Mouse (Mus musculus): ENCODE measurements at regions not wholly inside any gene's neighbourhood (a gene's known extent, or its start where the extent isn't known, plus 50 kb on each side); places are given as distances from the start of the nearest gene placed in this dataset.

- WGBS: 40% methylated on average over 8 of the region's 8 CpGs
- Histone ChIP-seq H3K36me3 (no peaks in the 10 kb centered on the region), H3K9ac (no peak overlapping the region), H3K27me3 (no peaks in the 10 kb centered on the region), H3K4me2 (replicated peaks) (no peak overlapping the region), H3K27ac (replicated peaks) (no peak overlapping the region), H3K9me3 (replicated peaks) (no peaks in the 10 kb centered on the region), H3K4me3 (replicated peaks) (no peak overlapping the region), H3K4me1 (no peaks in the 10 kb centered on the region)
- no peak for ATAC-seq (ENCODE audit: insufficient number of reproducible peaks, low FRiP score, low TSS enrichment, low read depth)
These were observed 415.0 kb downstream of the Lmo4 start for GRCm38 (mm10) chr3:143789932-143790570.

- H3K4me1 ChIP-seq: no peaks in the 10 kb centered on the region
- H3K9me3 ChIP-seq (replicated peaks): no peaks in the 10 kb centered on the region
- H3K9ac ChIP-seq: no peak overlapping the region
- H3K36me3 ChIP-seq: no peaks in the 10 kb centered on the region
- no peak overlapping the region for H3K4me2 ChIP-seq (replicated peaks)
- 91% methylated on average over 8 of the region's 8 CpGs for WGBS
- no peak for ATAC-seq (ENCODE audit: insufficient number of reproducible peaks, low FRiP score, low TSS enrichment, low read depth)
- no peaks in the 10 kb centered on the region for H3K27me3 ChIP-seq
- no peak overlapping the region for H3K4me3 ChIP-seq (replicated peaks)
- no peak overlapping the region for H3K27ac ChIP-seq (replicated peaks)
These were observed 418.1 kb downstream of the Lmo4 start for GRCm38 (mm10) chr3:143786889-143787288.

GRCm38 (mm10) chr3:143784353-143784791, 420.6 kb downstream of the Lmo4 start:
- 60% methylated on average over 3 of the region's 3 CpGs for WGBS
- no peak overlapping the region for H3K4me2 ChIP-seq (replicated peaks)
- H3K27ac ChIP-seq (replicated peaks): no peak overlapping the region
- H3K27me3 ChIP-seq: no peaks in the 10 kb centered on the region
- no peaks in the 10 kb centered on the region for H3K36me3 ChIP-seq
- no peak for ATAC-seq (ENCODE audit: insufficient number of reproducible peaks, low FRiP score, low TSS enrichment, low read depth)
- no peak overlapping the region for H3K4me3 ChIP-seq (replicated peaks)
- no peaks in the 10 kb centered on the region for H3K4me1 ChIP-seq
- no peak overlapping the region for H3K9ac ChIP-seq
- H3K9me3 ChIP-seq (replicated peaks): no peaks in the 10 kb centered on the region

- Histone ChIP-seq H3K4me2 (replicated peaks) (no peak overlapping the region), H3K9ac (no peak overlapping the region)
- WGBS: 51% methylated on average over 2 of the region's 2 CpGs
These were observed 426.9 kb downstream of the Lmo4 start for GRCm38 (mm10) chr3:143778161-143778560.

GRCm38 (mm10) chr3:143759337-143759736, 445.7 kb downstream of the Lmo4 start:
- H3K4me2 ChIP-seq (replicated peaks): no peak overlapping the region
- no peaks in the 10 kb centered on the region for H3K9me3 ChIP-seq (replicated peaks)
- 95% methylated on average over 1 of the region's 1 CpGs for WGBS
- H3K4me1 ChIP-seq: no peaks in the 10 kb centered on the region
- no peak overlapping the region for H3K9ac ChIP-seq
- H3K27me3 ChIP-seq: no peaks in the 10 kb centered on the region
- no peak overlapping the region for H3K4me3 ChIP-seq (replicated peaks)
- no peaks in the 10 kb centered on the region for H3K36me3 ChIP-seq
- no peak overlapping the region for H3K27ac ChIP-seq (replicated peaks)
- ATAC-seq (ENCODE audit: insufficient number of reproducible peaks, low FRiP score, low TSS enrichment, low read depth): no peak

More at GRCm38 (mm10) chr3:143778161-143778560, 426.9 kb downstream of the Lmo4 start:
- no peak overlapping the region for H3K4me3 ChIP-seq (replicated peaks)
- H3K27ac ChIP-seq (replicated peaks): no peak overlapping the region
- H3K4me1 ChIP-seq: no peaks in the 10 kb centered on the region
- no peaks in the 10 kb centered on the region for H3K27me3 ChIP-seq
- no peaks in the 10 kb centered on the region for H3K36me3 ChIP-seq
- no peak for ATAC-seq (ENCODE audit: insufficient number of reproducible peaks, low FRiP score, low TSS enrichment, low read depth)
- no peaks in the 10 kb centered on the region for H3K9me3 ChIP-seq (replicated peaks)

- Histone ChIP-seq H3K9me3 (replicated peaks) (no peaks in the 10 kb centered on the region), H3K36me3 (no peaks in the 10 kb centered on the region), H3K9ac (no peak overlapping the region), H3K4me1 (no peaks in the 10 kb centered on the region), H3K27ac (replicated peaks) (no peak overlapping the region), H3K4me2 (replicated peaks) (no peak overlapping the region), H3K4me3 (replicated peaks) (no peak overlapping the region), H3K27me3 (no peaks in the 10 kb centered on the region)
- ATAC-seq (ENCODE audit: insufficient number of reproducible peaks, low FRiP score, low TSS enrichment, low read depth): no peak
- WGBS: 89% methylated on average over 3 of the region's 3 CpGs
These were observed 451.8 kb downstream of the Lmo4 start for GRCm38 (mm10) chr3:143753197-143753596.

GRCm38 (mm10) chr3:143752660-143753059, 452.4 kb downstream of the Lmo4 start:
- Histone ChIP-seq H3K4me1 (no peaks in the 10 kb centered on the region), H3K27ac (replicated peaks) (no peak overlapping the region), H3K9me3 (replicated peaks) (no peaks in the 10 kb centered on the region), H3K4me2 (replicated peaks) (no peak overlapping the region), H3K36me3 (no peaks in the 10 kb centered on the region), H3K9ac (no peak overlapping the region), H3K4me3 (replicated peaks) (no peak overlapping the region), H3K27me3 (no peaks in the 10 kb centered on the region)
- ATAC-seq (ENCODE audit: insufficient number of reproducible peaks, low FRiP score, low TSS enrichment, low read depth): no peak
- 81% methylated on average over 1 of the region's 1 CpGs for WGBS

GRCm38 (mm10) chr3:143750128-143750527, 454.9 kb downstream of the Lmo4 start:
- Histone ChIP-seq H3K4me3 (replicated peaks) (no peak overlapping the region), H3K27me3 (no peaks in the 10 kb centered on the region), H3K27ac (replicated peaks) (no peak overlapping the region), H3K4me2 (replicated peaks) (no peak overlapping the region), H3K9me3 (replicated peaks) (no peaks in the 10 kb centered on the region), H3K9ac (no peak overlapping the region), H3K36me3 (no peaks in the 10 kb centered on the region), H3K4me1 (no peaks in the 10 kb centered on the region)
- 57% methylated on average over 4 of the region's 4 CpGs for WGBS
- ATAC-seq (ENCODE audit: insufficient number of reproducible peaks, low FRiP score, low TSS enrichment, low read depth): no peak

GRCm38 (mm10) chr3:143743649-143744048, 461.4 kb downstream of the Lmo4 start:
- no peaks in the 10 kb centered on the region for H3K27me3 ChIP-seq
- H3K27ac ChIP-seq (replicated peaks): peak overlapping the region; percentile 48
- H3K9me3 ChIP-seq (replicated peaks): no peaks in the 10 kb centered on the region
- H3K4me3 ChIP-seq (replicated peaks): peak overlapping the region; percentile 16; the same call in 1 of the 2 replicates
- peak overlapping the region; percentile 40 for H3K4me2 ChIP-seq (replicated peaks)
- H3K4me1 ChIP-seq: peaks cover 11% of the 10 kb centered on the region
- ATAC-seq (ENCODE audit: insufficient number of reproducible peaks, low FRiP score, low TSS enrichment, low read depth): no peak
- 40% methylated on average over 7 of the region's 7 CpGs for WGBS
- H3K9ac ChIP-seq: no peak overlapping the region
- H3K36me3 ChIP-seq: no peaks in the 10 kb centered on the region

GRCm38 (mm10) chr3:143742786-143743571, 462.0 kb downstream of the Lmo4 start:
- Histone ChIP-seq H3K36me3 (no peaks in the 10 kb centered on the region), H3K4me1 (peaks cover 11% of the 10 kb centered on the region), H3K4me2 (replicated peaks) (peak overlapping the region; percentile 40), H3K27ac (replicated peaks) (peak overlapping the region; percentile 48), H3K9ac (no peak overlapping the region), H3K4me3 (replicated peaks) (peak overlapping the region; percentile 16; the same call in 1 of the 2 replicates), H3K27me3 (no peaks in the 10 kb centered on the region), H3K9me3 (replicated peaks) (no peaks in the 10 kb centered on the region)
- 35% methylated on average over 17 of the region's 17 CpGs for WGBS
- no peak for ATAC-seq (ENCODE audit: insufficient number of reproducible peaks, low FRiP score, low TSS enrichment, low read depth)

GRCm38 (mm10) chr3:143738676-143739075, 466.3 kb downstream of the Lmo4 start:
- ATAC-seq (ENCODE audit: insufficient number of reproducible peaks, low FRiP score, low TSS enrichment, low read depth): no peak
- Histone ChIP-seq H3K27me3 (no peaks in the 10 kb centered on the region), H3K4me3 (replicated peaks) (no peak overlapping the region), H3K9me3 (replicated peaks) (no peaks in the 10 kb centered on the region), H3K4me1 (peaks cover 10% of the 10 kb centered on the region), H3K9ac (no peak overlapping the region), H3K36me3 (no peaks in the 10 kb centered on the region), H3K4me2 (replicated peaks) (no peak overlapping the region), H3K27ac (replicated peaks) (no peak overlapping the region)
- WGBS: 71% methylated on average over 3 of the region's 3 CpGs

Measured in embryonic facial prominence, embryonic 15.5 days (tissue).